Mouse (Mus musculus) left cerebral cortex, adult 8-10 months (tissue): ENCODE results near the gene Fahd1. TPM values are rescaled to one million over a fixed set of nuclear protein-coding genes. Genes with fewer than 3 reads are reported as not detected.

Source experiments
- DNase-seq, 2 experiments: peaks; one replicate each; pipeline ENCODE4 v3.0.0; 2022; ENCODE audit warnings: low spot score in 2 of 2
- total RNA-seq, 4 experiments: library from RNA; stranded (reverse); gene quantifications; 2 replicates each; pipeline ENCODE4 v1.2.4; 2022

Gene Fahd1
- total RNA-seq: 10 to 100 TPM; 18.7 to 19.5 (median 19.1) TPM

DNA sequence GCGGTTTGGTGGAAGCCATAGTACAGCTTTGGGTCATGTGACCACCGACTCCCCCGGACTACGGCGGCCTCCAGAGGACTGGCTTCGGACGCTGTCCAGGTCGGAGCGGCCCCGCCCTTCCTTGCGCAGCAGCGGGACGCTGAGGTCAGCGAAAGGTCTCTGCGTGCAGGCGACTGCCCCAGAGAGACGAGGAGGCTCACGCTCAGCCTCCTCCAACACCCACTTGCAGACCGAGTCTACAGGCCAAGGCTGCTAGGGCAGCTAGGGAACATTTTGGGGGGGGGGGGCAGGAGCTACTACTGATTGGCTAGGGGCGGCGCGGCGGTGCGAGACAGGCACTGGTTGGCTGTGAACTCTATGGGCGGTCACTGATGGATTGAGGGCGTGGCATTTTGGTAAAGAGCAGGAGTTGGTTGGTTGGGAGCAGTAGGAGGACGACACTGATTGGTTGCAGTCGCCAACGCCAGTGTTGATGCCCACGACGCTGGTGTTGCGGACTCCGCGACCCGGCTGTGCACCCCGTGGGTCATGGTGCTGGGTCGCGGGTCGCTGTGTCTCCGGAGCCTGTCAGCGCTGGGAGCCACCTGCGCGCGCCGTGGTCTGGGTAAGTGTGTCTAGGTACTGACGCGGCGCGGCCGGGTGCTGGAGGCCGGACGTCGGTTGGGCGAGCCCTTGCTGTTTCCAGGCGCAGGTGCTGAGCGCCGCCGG, at the start of gene Fahd1:
Gene Fahd1, minus strand, starts transcription at position 300 of the 708 bp plus-strand sequence.
- DNase-seq: peak; percentile 94 to 97

DNA sequence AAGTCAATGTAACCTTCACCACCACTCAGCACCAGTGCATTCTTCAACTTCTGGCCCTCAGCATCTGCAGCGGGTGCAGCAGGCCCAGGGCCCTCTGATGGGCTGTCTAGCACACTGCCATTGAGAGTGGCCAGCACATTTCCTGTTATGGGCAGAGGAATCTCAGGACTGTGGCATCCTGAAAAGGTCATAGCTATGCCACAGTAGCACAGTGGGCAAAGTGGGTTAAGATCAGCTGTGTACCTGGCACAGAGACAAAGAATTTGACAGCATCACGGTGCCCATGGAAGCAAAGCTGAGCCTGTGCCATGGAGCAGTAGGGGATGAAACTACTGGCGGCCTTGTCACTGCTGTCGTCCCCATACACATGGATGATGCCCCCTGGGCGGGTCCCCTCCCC, 49.0 kb upstream of the Fahd1 start:
- peak in 1 of 2 experiments; percentile 11 for DNase-seq

DNA sequence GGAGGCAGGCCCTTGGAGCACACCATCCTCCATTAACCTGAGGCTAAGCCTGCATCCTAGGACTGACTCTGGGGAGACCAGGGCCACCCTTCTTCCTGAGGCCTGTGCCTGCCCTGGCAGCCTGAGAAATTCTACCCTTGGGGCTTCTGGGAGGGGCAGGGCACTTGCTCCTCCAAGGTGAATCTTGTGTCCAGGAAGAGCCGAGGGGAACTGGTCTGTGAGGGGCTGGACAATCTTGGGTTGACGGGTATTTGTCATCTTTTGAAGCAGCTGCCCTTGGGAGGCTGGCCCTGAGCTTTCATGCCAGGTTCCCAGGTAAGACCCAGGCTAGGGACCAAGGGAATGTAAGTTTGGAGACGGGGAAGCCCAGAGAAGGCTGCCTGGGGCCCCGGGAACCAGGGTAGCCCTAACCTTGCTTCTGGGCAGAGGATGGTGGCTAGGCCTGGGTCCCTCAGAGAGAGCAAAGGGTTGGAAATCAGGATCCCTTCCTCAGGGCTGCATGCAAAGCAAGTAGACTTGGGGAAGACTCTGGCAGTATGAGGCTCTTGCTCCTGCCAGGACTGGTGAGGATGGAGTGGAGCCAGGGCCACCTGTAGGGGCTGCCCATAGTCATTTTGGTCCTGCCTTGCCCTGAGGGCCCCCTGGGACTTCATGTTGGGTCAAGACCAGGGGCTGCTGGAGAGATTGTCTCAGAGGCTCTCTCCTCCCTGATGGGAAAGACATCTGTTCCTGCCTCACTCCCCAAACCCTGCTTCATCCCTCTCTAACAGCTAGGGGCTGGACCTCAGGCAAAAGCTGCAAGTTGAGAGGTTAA, 48.1 kb upstream of the Fahd1 start:
- DNase-seq: peak in 1 of 2 experiments; percentile 6

- DNase-seq: no peak
Measured at GRCm38 (mm10) chr17:24897600-24897999, 47.4 kb upstream of the Fahd1 start.

DNA sequence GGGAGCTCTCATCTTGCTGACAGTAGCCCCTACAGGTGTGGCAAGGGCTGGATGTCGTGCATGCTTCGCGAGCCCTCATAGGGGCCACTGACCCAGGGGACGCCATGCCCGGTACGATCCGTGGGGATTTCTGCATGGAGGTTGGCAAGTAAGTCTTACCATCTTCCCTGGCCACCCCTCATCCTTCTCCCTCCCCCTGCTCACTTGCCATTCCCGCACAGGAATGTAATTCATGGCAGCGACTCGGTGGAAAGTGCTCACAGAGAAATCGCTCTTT, 46.8 kb upstream of the Fahd1 start:
- DNase-seq: no peak

DNA sequence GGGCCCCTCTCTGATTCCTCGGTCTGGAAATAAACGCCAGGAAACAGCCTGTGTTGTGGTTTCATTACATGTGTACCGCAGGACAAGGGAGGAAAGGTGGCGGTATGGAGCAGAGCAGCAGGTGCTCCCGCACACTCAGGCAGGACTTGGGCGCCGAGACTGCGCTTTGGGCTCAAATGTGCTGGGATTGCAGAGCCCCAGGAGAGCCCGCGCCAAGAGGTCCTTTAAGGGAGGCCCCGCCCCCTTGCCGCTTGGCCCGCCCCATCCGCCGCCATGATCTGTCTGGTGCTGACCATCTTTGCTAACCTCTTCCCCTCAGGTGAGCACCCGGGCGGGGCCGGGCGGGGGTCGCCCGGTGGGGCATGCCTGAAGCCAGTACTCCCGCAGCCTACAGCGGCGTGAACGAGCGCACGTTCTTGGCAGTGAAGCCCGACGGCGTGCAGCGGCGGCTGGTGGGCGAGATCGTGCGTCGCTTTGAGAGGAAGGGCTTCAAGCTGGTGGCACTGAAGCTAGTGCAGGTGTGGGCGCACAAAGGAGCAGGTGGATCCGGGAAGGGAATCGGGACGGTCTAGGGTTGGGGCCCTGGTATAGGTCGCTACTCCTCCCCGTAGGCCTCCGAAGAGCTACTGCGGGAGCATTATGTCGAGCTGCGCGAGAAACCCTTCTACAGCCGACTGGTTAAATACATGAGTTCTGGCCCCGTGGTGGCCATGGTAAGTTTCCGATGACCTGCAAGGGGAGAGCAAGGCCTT, 46.3 kb upstream of the Fahd1 start, which contains the start of gene Nme3:
Gene Nme3, plus strand, starts transcription at position 260 of the 752 bp plus-strand sequence.
- peak; percentile 66 to 75 for DNase-seq

- no peak for DNase-seq
Measured at GRCm38 (mm10) chr17:24895571-24896240, 45.5 kb upstream of the Fahd1 start.

- DNase-seq: peak in 1 of 2 experiments; percentile 75
Measured at GRCm38 (mm10) chr17:24894995-24895547, 44.9 kb upstream of the Fahd1 start, which contains the start of the genes Eme2 and Mrps34. Gene Eme2, minus strand, starts transcription at chr17:24895087. Gene Mrps34, plus strand, starts transcription at chr17:24895116.

- DNase-seq: no peak
Measured at GRCm38 (mm10) chr17:24894061-24894994, 44.2 kb upstream of the Fahd1 start.

DNA sequence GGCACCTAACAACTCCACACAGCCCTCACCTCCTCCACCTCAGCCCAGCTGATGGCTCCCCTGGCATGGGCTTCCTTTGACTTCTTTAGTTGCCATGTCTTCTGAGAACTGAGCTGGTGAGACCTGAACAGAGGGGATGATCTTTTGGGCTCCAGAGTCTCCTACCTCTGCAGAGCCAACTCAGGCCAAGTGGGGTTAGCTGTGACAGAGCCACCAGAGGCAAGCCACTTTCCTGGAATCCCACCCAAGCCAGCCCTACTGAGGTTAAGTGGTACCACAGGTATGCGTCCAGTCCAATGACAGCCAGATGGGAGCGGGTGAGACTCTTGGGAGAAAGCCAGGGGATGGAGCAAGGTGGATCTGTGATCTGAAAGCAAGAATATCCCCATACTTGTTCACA, 43.1 kb upstream of the Fahd1 start:
- no peak for DNase-seq

DNA sequence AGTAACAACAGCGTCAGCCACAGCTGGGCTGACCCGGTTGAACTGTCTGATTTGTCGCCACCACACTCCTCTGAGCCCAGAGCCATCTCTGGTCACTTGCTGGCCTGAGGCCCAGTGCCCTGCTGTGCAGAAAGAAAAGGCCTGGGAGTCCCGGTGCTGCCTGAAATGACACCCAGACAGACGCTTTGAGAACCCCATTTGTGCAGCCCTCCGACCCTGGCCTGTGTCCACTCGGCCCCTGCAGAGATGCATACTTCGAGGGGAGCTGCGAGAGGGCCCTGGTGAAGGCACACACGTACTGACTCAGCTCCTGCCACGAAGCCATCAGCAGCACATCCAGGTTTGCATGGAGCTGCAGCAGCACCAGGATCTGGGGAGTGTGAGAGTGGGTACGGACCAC, 42.6 kb upstream of the Fahd1 start:
- no peak for DNase-seq

GRCm38 (mm10) chr17:24891321-24891720, 41.2 kb upstream of the Fahd1 start:
- peak in 1 of 2 experiments; percentile 27 for DNase-seq

GRCm38 (mm10) chr17:24890151-24891092, 40.3 kb upstream of the Fahd1 start:
- DNase-seq: no peak

- DNase-seq: peak in 1 of 2 experiments; percentile 11
Measured at GRCm38 (mm10) chr17:24888862-24889261, 38.7 kb upstream of the Fahd1 start.

- peak in 1 of 2 experiments; percentile 14 for DNase-seq
Measured at GRCm38 (mm10) chr17:24887291-24888080, 37.3 kb upstream of the Fahd1 start.

DNA sequence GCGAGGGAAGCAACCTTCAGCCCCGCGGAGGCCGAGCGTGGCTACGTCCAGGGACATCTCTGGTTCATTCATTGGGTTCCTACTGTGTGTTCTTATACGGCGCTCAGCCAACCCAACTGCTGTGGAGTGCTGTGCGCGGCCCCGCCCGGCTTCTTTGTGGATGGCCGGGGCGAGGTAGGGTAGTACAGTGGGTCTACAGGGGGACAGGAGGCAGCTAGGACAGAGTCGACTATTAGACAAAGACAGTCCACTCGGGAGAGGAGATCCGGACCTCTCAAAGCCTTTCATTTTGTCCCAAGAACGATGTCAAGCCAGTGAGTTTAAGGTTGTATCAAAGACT, 36.7 kb upstream of the Fahd1 start:
- DNase-seq: no peak

DNA sequence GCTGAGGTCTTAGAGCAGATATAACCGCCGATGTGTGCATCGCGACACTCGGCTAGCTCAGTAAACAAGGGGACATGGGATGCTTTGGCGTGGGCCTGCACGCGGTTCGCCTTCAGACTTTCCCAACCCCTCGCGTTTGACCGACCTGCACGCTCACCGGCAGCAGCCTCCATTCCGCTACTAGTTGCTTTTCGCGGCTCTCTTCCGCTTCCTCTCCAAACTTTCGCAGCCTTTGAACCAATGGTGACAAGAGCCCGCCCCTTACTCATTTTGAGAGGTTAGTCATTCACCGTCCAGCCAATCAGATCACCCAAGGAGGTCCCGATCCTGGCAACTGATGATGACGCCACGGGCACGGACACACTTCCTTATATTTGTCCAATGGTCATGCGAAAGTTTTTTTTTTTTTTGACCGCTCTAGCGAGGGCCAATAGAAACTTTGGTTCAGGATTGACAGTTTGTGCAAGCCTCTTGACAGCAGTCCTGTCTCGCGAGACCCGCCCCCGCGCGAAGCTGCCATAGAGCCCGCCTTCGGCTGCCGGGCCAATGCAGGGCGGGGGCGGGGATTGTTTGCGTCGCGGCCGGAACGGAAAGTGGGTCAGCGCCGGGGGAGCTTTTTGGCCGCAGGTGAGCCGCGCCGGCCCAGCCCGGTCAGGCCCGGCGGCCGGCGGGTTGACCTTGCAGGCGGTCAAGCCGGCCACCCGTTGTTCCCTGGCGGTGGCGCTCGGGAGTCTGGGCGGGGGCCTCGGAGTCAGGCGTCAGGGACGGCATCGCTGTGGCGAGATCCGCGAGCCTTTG, 36.2 kb upstream of the Fahd1 start, which contains the start of the genes Nubp2 and Spsb3:
Gene Nubp2, minus strand, starts transcription at position 216 of the 798 bp plus-strand sequence.
Gene Spsb3, plus strand, starts transcription at position 510 of the 798 bp plus-strand sequence.
- DNase-seq: peak; percentile 90 to 100
